Mouse (Mus musculus): ENCODE results near the gene Peak1. TPM values are rescaled to one million over a fixed set of nuclear protein-coding genes. Genes with fewer than 3 reads are reported as not detected.

Gene Peak1
- polyA plus RNA-seq, 1 experiment from 2014 or later: 14.3 TPM

GRCm38 (mm10) chr9:56213451-56214291 lies 204.2 kb downstream of the Peak1 start:
- ATAC-seq (replicated peaks; ENCODE audit: insufficient number of reproducible peaks, insufficient read depth, low FRiP score, low read depth): no peak
- peak overlapping the region; percentile 35; the same call in 1 of the 2 replicates for H3K4me2 ChIP-seq

GRCm38 (mm10) chr9:56208817-56209216 lies 209.1 kb downstream of the Peak1 start:
- no peak overlapping the region for H3K4me3 ChIP-seq
- 81% methylated on average over 8 of the region's 8 CpGs for WGBS
- H3K9ac ChIP-seq: no peak overlapping the region
- H3K27me3 ChIP-seq: no peaks in the 10 kb centered on the region
- H3K27ac ChIP-seq: no peak overlapping the region
- H3K9me3 ChIP-seq (replicated peaks): no peaks in the 10 kb centered on the region
- no peak overlapping the region for H3K4me2 ChIP-seq
- H3K4me1 ChIP-seq (replicated peaks): peaks cover 6% of the 10 kb centered on the region
- peaks cover 10% of the 10 kb centered on the region; the same call in 1 of the 2 replicates for H3K36me3 ChIP-seq
- ATAC-seq (replicated peaks; ENCODE audit: insufficient number of reproducible peaks, insufficient read depth, low FRiP score, low read depth): no peak

More at GRCm38 (mm10) chr9:56213451-56214291, 204.2 kb downstream of the Peak1 start:
- 38% methylated on average over 11 of the region's 11 CpGs for WGBS
- Histone ChIP-seq H3K9me3 (replicated peaks) (no peaks in the 10 kb centered on the region), H3K27me3 (no peaks in the 10 kb centered on the region), H3K27ac (peak overlapping the region; percentile 50), H3K36me3 (no peaks in the 10 kb centered on the region), H3K4me1 (replicated peaks) (peaks cover 24% of the 10 kb centered on the region), H3K9ac (no peak overlapping the region), H3K4me3 (no peak overlapping the region)

GRCm38 (mm10) chr9:56207516-56207915 lies 210.4 kb downstream of the Peak1 start:
- 81% methylated on average over 5 of the region's 5 CpGs for WGBS
- H3K36me3 ChIP-seq: peaks cover 10% of the 10 kb centered on the region; the same call in 1 of the 2 replicates
- ATAC-seq (replicated peaks; ENCODE audit: insufficient number of reproducible peaks, insufficient read depth, low FRiP score, low read depth): no peak
- no peaks in the 10 kb centered on the region for H3K4me1 ChIP-seq (replicated peaks)
- no peak overlapping the region for H3K4me3 ChIP-seq
- H3K4me2 ChIP-seq: no peak overlapping the region
- H3K27me3 ChIP-seq: no peaks in the 10 kb centered on the region
- H3K27ac ChIP-seq: no peak overlapping the region
- no peak overlapping the region for H3K9ac ChIP-seq
- H3K9me3 ChIP-seq (replicated peaks): no peaks in the 10 kb centered on the region

DNA sequence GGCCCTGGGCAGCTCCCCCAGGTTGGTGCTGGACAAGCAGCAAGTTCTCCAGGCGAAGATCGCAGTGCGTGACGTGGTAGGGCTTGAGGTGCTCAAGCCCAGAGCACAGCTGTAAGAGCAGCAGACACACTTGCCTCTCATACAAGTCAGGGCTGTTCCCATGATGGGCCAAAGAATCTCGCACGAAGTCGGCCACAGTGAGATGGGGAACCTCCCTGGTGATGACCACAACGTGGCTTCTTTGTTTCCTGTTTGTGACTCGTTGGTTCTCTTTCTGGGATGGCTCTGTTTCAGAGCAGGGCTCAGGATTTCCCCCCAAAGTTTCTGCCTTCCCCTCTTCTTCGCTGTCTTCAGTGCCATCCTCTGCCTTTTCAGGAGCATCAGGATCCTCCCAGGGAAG lies 210.8 kb downstream of the Peak1 start:
- Histone ChIP-seq H3K36me3 (peaks cover 10% of the 10 kb centered on the region; the same call in 1 of the 2 replicates), H3K27ac (no peak overlapping the region), H3K4me2 (no peak overlapping the region), H3K9me3 (replicated peaks) (no peaks in the 10 kb centered on the region), H3K27me3 (no peaks in the 10 kb centered on the region), H3K4me3 (no peak overlapping the region), H3K4me1 (replicated peaks) (no peaks in the 10 kb centered on the region), H3K9ac (no peak overlapping the region)
- no peak for ATAC-seq (replicated peaks; ENCODE audit: insufficient number of reproducible peaks, insufficient read depth, low FRiP score, low read depth)
- WGBS: 84% methylated on average over 10 of the region's 10 CpGs

DNA sequence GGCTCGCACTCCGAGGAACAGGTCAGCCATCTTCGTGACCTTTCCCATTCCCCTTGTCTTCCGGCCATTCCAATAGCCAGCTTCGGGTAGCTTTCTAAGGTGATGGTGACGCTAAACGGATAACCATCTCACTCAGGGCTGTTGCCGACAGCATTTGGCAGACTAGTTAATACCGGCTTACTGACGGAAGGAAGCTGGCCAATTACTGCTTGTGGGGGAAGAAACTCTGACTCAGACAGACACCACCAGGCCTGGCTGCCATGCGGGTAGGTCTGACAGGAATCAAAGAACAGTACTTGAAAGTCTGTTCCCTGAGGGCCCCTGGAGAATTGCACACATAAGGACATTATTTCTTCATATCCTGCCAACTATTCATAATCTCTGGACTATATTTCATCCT lies 212.5 kb downstream of the Peak1 start:
- 66% methylated on average over 11 of the region's 11 CpGs for WGBS
- no peaks in the 10 kb centered on the region for H3K27me3 ChIP-seq
- no peak overlapping the region for H3K4me3 ChIP-seq
- H3K27ac ChIP-seq: no peak overlapping the region
- no peaks in the 10 kb centered on the region for H3K9me3 ChIP-seq (replicated peaks)
- no peak overlapping the region for H3K9ac ChIP-seq
- peaks cover 4% of the 10 kb centered on the region; the same call in 1 of the 2 replicates for H3K4me1 ChIP-seq (replicated peaks)
- ATAC-seq (replicated peaks; ENCODE audit: insufficient number of reproducible peaks, insufficient read depth, low FRiP score, low read depth): no peak
- H3K4me2 ChIP-seq: no peak overlapping the region
- peaks cover 10% of the 10 kb centered on the region; the same call in 1 of the 2 replicates for H3K36me3 ChIP-seq

GRCm38 (mm10) chr9:56204316-56204715 lies 213.6 kb downstream of the Peak1 start:
- H3K4me3 ChIP-seq: no peak overlapping the region
- H3K27ac ChIP-seq: no peak overlapping the region
- H3K9ac ChIP-seq: no peak overlapping the region
- no peaks in the 10 kb centered on the region for H3K27me3 ChIP-seq
- WGBS: 88% methylated on average over 4 of the region's 4 CpGs
- no peaks in the 10 kb centered on the region for H3K9me3 ChIP-seq (replicated peaks)
- H3K36me3 ChIP-seq: peaks cover 10% of the 10 kb centered on the region; the same call in 1 of the 2 replicates
- no peak overlapping the region for H3K4me2 ChIP-seq
- ATAC-seq (replicated peaks; ENCODE audit: insufficient number of reproducible peaks, insufficient read depth, low FRiP score, low read depth): no peak
- H3K4me1 ChIP-seq (replicated peaks): peaks cover 4% of the 10 kb centered on the region; the same call in 1 of the 2 replicates

DNA sequence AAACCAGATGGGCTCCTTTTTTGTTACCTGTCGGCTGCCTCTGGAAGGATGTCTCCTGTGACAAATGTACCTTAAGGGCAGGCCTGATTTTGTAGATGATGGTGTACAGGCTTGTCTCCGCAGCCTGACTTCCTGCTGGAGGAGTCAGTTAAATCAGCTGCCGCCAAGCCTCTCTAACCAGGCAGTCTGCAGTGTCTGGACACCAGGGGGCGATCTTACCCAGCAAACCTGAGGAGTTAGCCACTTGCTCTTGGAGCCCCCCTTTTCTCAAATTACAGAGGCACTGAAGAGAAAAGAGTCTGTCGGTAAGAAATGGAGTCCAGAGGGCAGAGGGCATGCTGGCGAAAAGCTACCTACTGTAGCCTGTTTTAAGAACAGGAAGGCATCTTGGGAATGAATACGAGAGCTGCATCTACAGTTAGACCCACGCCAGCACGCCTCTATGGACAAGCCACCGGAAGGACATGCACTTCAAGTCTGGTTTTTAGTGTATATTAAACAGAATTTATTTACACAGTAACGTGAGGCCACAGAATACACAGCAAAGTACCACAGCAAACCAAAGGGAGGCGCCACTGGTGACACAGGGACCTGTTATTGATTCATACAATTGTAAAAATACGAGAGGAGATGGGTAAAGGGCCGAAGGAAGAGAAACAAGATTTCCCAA lies 217.1 kb downstream of the Peak1 start:
- Histone ChIP-seq H3K4me1 (replicated peaks) (peaks cover 4% of the 10 kb centered on the region; the same call in 1 of the 2 replicates), H3K4me2 (no peak overlapping the region), H3K9me3 (replicated peaks) (no peaks in the 10 kb centered on the region), H3K27me3 (no peaks in the 10 kb centered on the region), H3K27ac (no peak overlapping the region), H3K9ac (no peak overlapping the region), H3K36me3 (peaks cover 3% of the 10 kb centered on the region; the same call in 1 of the 2 replicates), H3K4me3 (no peak overlapping the region)
- whole genome bisulfite sequencing: 43% methylated on average over 14 of the region's 14 CpGs
- peak; percentile 64 for ATAC-seq (replicated peaks; ENCODE audit: insufficient number of reproducible peaks, insufficient read depth, low FRiP score, low read depth)

DNA sequence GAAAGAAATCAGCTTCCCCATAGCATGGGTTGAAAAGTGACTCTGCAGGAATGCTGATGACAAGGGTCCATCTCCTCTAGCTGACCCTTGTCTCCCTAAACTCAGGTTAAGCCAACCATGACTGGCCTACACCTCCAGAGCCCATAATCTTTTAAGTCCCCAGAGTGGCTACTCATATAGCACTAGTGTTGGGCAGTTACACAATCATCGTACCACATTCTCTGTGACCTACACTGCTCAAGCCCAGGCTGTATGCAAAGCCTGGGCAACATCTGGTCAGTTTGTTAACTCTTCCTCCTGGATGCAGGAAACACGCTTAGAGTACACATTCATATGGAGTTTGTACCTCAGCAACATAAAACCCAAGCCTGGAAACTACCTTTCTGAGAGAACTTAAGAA lies 217.7 kb downstream of the Peak1 start:
- 64% methylated on average over 2 of the region's 2 CpGs for WGBS
- Histone ChIP-seq H3K4me1 (replicated peaks) (peaks cover 4% of the 10 kb centered on the region; the same call in 1 of the 2 replicates), H3K4me3 (no peak overlapping the region), H3K4me2 (no peak overlapping the region), H3K9ac (no peak overlapping the region), H3K27ac (no peak overlapping the region), H3K36me3 (no peaks in the 10 kb centered on the region), H3K27me3 (no peaks in the 10 kb centered on the region), H3K9me3 (replicated peaks) (no peaks in the 10 kb centered on the region)
- ATAC-seq (replicated peaks; ENCODE audit: insufficient number of reproducible peaks, insufficient read depth, low FRiP score, low read depth): no peak

DNA sequence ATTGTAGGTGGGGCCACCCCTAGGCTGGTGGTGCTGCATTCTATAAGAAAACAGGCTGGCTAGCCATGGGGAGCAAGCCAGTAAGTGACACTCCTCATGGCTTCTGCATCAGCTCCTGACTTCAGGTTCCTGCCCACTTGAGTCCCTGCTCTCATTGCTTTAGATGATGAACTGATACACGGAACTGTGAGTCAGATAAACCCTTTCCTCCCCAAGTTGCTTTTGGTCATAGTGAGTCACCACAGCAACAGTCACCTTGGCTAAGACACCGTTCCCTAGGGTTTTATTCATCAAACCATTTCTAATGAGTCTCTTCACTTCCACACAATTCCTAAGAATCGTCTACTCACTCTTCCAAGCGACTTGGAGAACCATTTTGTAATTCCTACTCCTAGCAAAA lies 220.9 kb downstream of the Peak1 start:
- WGBS: 72% methylated on average over 4 of the region's 4 CpGs
- H3K27ac ChIP-seq: no peak overlapping the region
- H3K4me3 ChIP-seq: no peak overlapping the region
- no peak overlapping the region for H3K4me2 ChIP-seq
- H3K36me3 ChIP-seq: no peaks in the 10 kb centered on the region
- H3K4me1 ChIP-seq (replicated peaks): peaks cover 4% of the 10 kb centered on the region; the same call in 1 of the 2 replicates
- no peak overlapping the region for H3K9ac ChIP-seq
- H3K27me3 ChIP-seq: no peaks in the 10 kb centered on the region
- H3K9me3 ChIP-seq (replicated peaks): no peaks in the 10 kb centered on the region
- no peak for ATAC-seq (replicated peaks; ENCODE audit: insufficient number of reproducible peaks, insufficient read depth, low FRiP score, low read depth)

DNA sequence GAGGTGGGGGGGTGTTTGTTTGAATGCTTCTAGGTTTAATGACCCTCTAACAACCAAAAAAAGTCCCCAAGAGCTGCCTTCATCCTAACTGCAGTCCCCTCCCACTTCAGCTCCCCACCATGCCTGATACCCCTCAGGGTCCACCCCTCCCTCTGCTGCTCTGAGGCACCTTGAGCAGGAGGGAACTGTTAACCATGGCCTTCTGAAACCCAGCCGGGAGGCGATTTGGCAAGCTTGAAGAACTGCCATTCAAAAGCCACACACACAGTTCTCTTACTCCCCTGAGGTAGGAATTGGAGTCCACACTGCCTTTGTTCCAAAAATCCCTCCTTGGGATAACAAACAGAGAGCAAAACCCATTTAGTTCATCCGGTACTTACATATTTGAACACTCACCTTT lies 222.7 kb downstream of the Peak1 start:
- H3K36me3 ChIP-seq: no peaks in the 10 kb centered on the region
- no peak overlapping the region for H3K4me2 ChIP-seq
- ATAC-seq (replicated peaks; ENCODE audit: insufficient number of reproducible peaks, insufficient read depth, low FRiP score, low read depth): no peak
- H3K9me3 ChIP-seq (replicated peaks): no peaks in the 10 kb centered on the region
- no peak overlapping the region for H3K9ac ChIP-seq
- H3K27me3 ChIP-seq: no peaks in the 10 kb centered on the region
- WGBS: 65% methylated on average over 3 of the region's 3 CpGs
- no peak overlapping the region for H3K27ac ChIP-seq
- no peak overlapping the region for H3K4me3 ChIP-seq
- H3K4me1 ChIP-seq (replicated peaks): 0 out of 2 replicates have a peak, but pooled peaks cover 3% of the 10 kb centered on the region

All from heart, embryonic 15.5 days (tissue).